Mouse (Mus musculus): ENCODE measurements at regions not wholly inside any gene's neighbourhood (a gene's known extent, or its start where the extent isn't known, plus 50 kb on each side); places are given as distances from the start of the nearest gene placed in this dataset.
A peak's percentile ranks its signal among the peaks of the same experiment; 100 is the strongest.

- Histone ChIP-seq H3K9me3 (replicated peaks; ENCODE audit: control insufficient read depth, low read length) (no peaks in the 10 kb centered on the region), H3K4me2 (ENCODE audit: low read length) (no peak overlapping the region), H3K27me3 (replicated peaks; ENCODE audit: control insufficient read depth, insufficient read depth, low read length) (no peaks in the 10 kb centered on the region), H3K9ac (ENCODE audit: low read length) (no peak overlapping the region), H3K27ac (ENCODE audit: low read depth, low read length) (no peak overlapping the region), H3K4me1 (ENCODE audit: control insufficient read depth, insufficient read depth, low read length) (no peaks in the 10 kb centered on the region), H3K36me3 (ENCODE audit: control insufficient read depth, insufficient read depth, low read length) (no peaks in the 10 kb centered on the region), H3K4me3 (ENCODE audit: low read depth, low read length) (no peak overlapping the region)
- WGBS = 92% methylated on average over 8 of the region's 8 CpGs
- ATAC-seq (no peak), DNase-seq (ENCODE audit: low spot score) (no peak)
These were observed 99.7 kb upstream of the Sel1l start for GRCm38 (mm10) chr12:91948602-91949167.

- WGBS = 87% methylated on average over 3 of the region's 3 CpGs
- ATAC-seq (no peak), DNase-seq (ENCODE audit: low spot score) (no peak)
- Histone ChIP-seq H3K9ac (ENCODE audit: low read length) (no peak overlapping the region), H3K36me3 (ENCODE audit: control insufficient read depth, insufficient read depth, low read length) (no peaks in the 10 kb centered on the region), H3K27ac (ENCODE audit: low read depth, low read length) (no peak overlapping the region), H3K4me3 (ENCODE audit: low read depth, low read length) (no peak overlapping the region), H3K4me2 (ENCODE audit: low read length) (no peak overlapping the region), H3K9me3 (replicated peaks; ENCODE audit: control insufficient read depth, low read length) (no peaks in the 10 kb centered on the region), H3K4me1 (ENCODE audit: control insufficient read depth, insufficient read depth, low read length) (no peaks in the 10 kb centered on the region), H3K27me3 (replicated peaks; ENCODE audit: control insufficient read depth, insufficient read depth, low read length) (no peaks in the 10 kb centered on the region)
These were observed 99.0 kb upstream of the Sel1l start for GRCm38 (mm10) chr12:91947998-91948397.

GRCm38 (mm10) chr12:91946541-91946940 lies 97.6 kb upstream of the Sel1l start:
- Histone ChIP-seq H3K4me2 (ENCODE audit: low read length) (no peak overlapping the region), H3K4me3 (ENCODE audit: low read depth, low read length) (no peak overlapping the region), H3K4me1 (ENCODE audit: control insufficient read depth, insufficient read depth, low read length) (no peaks in the 10 kb centered on the region), H3K9ac (ENCODE audit: low read length) (no peak overlapping the region), H3K27me3 (replicated peaks; ENCODE audit: control insufficient read depth, insufficient read depth, low read length) (no peaks in the 10 kb centered on the region), H3K36me3 (ENCODE audit: control insufficient read depth, insufficient read depth, low read length) (no peaks in the 10 kb centered on the region), H3K9me3 (replicated peaks; ENCODE audit: control insufficient read depth, low read length) (no peaks in the 10 kb centered on the region), H3K27ac (ENCODE audit: low read depth, low read length) (no peak overlapping the region)
- no peak for DNase-seq (ENCODE audit: low spot score)
- WGBS = 81% methylated on average over 3 of the region's 3 CpGs
- ATAC-seq = no peak

- Histone ChIP-seq H3K9me3 (replicated peaks; ENCODE audit: control insufficient read depth, low read length) (no peaks in the 10 kb centered on the region), H3K4me1 (ENCODE audit: control insufficient read depth, insufficient read depth, low read length) (no peaks in the 10 kb centered on the region), H3K4me3 (ENCODE audit: low read depth, low read length) (no peak overlapping the region), H3K4me2 (ENCODE audit: low read length) (no peak overlapping the region), H3K27me3 (replicated peaks; ENCODE audit: control insufficient read depth, insufficient read depth, low read length) (no peaks in the 10 kb centered on the region), H3K36me3 (ENCODE audit: control insufficient read depth, insufficient read depth, low read length) (no peaks in the 10 kb centered on the region), H3K27ac (ENCODE audit: low read depth, low read length) (no peak overlapping the region), H3K9ac (ENCODE audit: low read length) (no peak overlapping the region)
- DNase-seq (ENCODE audit: low spot score) = peak; percentile 79
- 58% methylated on average over 7 of the region's 7 CpGs for WGBS
- ATAC-seq = 0 out of 2 replicates have a peak, but pooled peaks have one; percentile 20
These were observed 83.8 kb upstream of the Sel1l start for GRCm38 (mm10) chr12:91932490-91933361.

GRCm38 (mm10) chr12:91931586-91931985 lies 82.6 kb upstream of the Sel1l start:
- 93% methylated on average over 6 of the region's 6 CpGs for WGBS
- H3K4me2 ChIP-seq (ENCODE audit: low read length) = no peak overlapping the region
- H3K9ac ChIP-seq (ENCODE audit: low read length) = no peak overlapping the region
- ATAC-seq (no peak), DNase-seq (ENCODE audit: low spot score) (no peak)
- no peak overlapping the region for H3K27ac ChIP-seq (ENCODE audit: low read depth, low read length)
- no peaks in the 10 kb centered on the region for H3K4me1 ChIP-seq (ENCODE audit: control insufficient read depth, insufficient read depth, low read length)
- H3K36me3 ChIP-seq (ENCODE audit: control insufficient read depth, insufficient read depth, low read length) = no peaks in the 10 kb centered on the region
- H3K4me3 ChIP-seq (ENCODE audit: low read depth, low read length) = no peak overlapping the region
- H3K9me3 ChIP-seq (replicated peaks; ENCODE audit: control insufficient read depth, low read length) = no peaks in the 10 kb centered on the region
- no peaks in the 10 kb centered on the region for H3K27me3 ChIP-seq (replicated peaks; ENCODE audit: control insufficient read depth, insufficient read depth, low read length)

- no peak for DNase-seq (ENCODE audit: low spot score)
- H3K27ac ChIP-seq (ENCODE audit: low read depth, low read length) = no peak overlapping the region
- no peaks in the 10 kb centered on the region for H3K36me3 ChIP-seq (ENCODE audit: control insufficient read depth, insufficient read depth, low read length)
- no peaks in the 10 kb centered on the region for H3K9me3 ChIP-seq (replicated peaks; ENCODE audit: control insufficient read depth, low read length)
- H3K4me1 ChIP-seq (ENCODE audit: control insufficient read depth, insufficient read depth, low read length) = no peaks in the 10 kb centered on the region
- H3K9ac ChIP-seq (ENCODE audit: low read length) = no peak overlapping the region
- 80% methylated on average over 7 of the region's 7 CpGs for WGBS
- no peak overlapping the region for H3K4me3 ChIP-seq (ENCODE audit: low read depth, low read length)
- no peaks in the 10 kb centered on the region for H3K27me3 ChIP-seq (replicated peaks; ENCODE audit: control insufficient read depth, insufficient read depth, low read length)
- no peak overlapping the region for H3K4me2 ChIP-seq (ENCODE audit: low read length)
- ATAC-seq = no peak
These were observed 80.6 kb upstream of the Sel1l start for GRCm38 (mm10) chr12:91929386-91930054.

- Histone ChIP-seq H3K27me3 (replicated peaks; ENCODE audit: control insufficient read depth, insufficient read depth, low read length) (no peaks in the 10 kb centered on the region), H3K9ac (ENCODE audit: low read length) (no peak overlapping the region), H3K4me3 (ENCODE audit: low read depth, low read length) (no peak overlapping the region), H3K9me3 (replicated peaks; ENCODE audit: control insufficient read depth, low read length) (no peaks in the 10 kb centered on the region), H3K4me2 (ENCODE audit: low read length) (no peak overlapping the region), H3K36me3 (ENCODE audit: control insufficient read depth, insufficient read depth, low read length) (no peaks in the 10 kb centered on the region), H3K27ac (ENCODE audit: low read depth, low read length) (no peak overlapping the region), H3K4me1 (ENCODE audit: control insufficient read depth, insufficient read depth, low read length) (no peaks in the 10 kb centered on the region)
- WGBS = 75% methylated on average over 6 of the region's 6 CpGs
- ATAC-seq (no peak), DNase-seq (ENCODE audit: low spot score) (no peak)
These were observed 78.6 kb upstream of the Sel1l start for GRCm38 (mm10) chr12:91927576-91927975.

- no peaks in the 10 kb centered on the region for H3K9me3 ChIP-seq (replicated peaks; ENCODE audit: control insufficient read depth, low read length)
- WGBS = 89% methylated on average over 3 of the region's 3 CpGs
- H3K4me3 ChIP-seq (ENCODE audit: low read depth, low read length) = no peak overlapping the region
- no peak overlapping the region for H3K9ac ChIP-seq (ENCODE audit: low read length)
- no peak for ATAC-seq
- DNase-seq (ENCODE audit: low spot score) = no peak
- H3K4me1 ChIP-seq (ENCODE audit: control insufficient read depth, insufficient read depth, low read length) = no peaks in the 10 kb centered on the region
- no peaks in the 10 kb centered on the region for H3K27me3 ChIP-seq (replicated peaks; ENCODE audit: control insufficient read depth, insufficient read depth, low read length)
- no peak overlapping the region for H3K27ac ChIP-seq (ENCODE audit: low read depth, low read length)
- no peaks in the 10 kb centered on the region for H3K36me3 ChIP-seq (ENCODE audit: control insufficient read depth, insufficient read depth, low read length)
- no peak overlapping the region for H3K4me2 ChIP-seq (ENCODE audit: low read length)
These were observed 66.5 kb upstream of the Sel1l start for GRCm38 (mm10) chr12:91915486-91915885.

- H3K9ac ChIP-seq (ENCODE audit: low read length) = no peak overlapping the region
- H3K27ac ChIP-seq (ENCODE audit: low read depth, low read length) = no peak overlapping the region
- peaks cover 3% of the 10 kb centered on the region; the same call in 1 of the 2 replicates for H3K9me3 ChIP-seq (replicated peaks; ENCODE audit: control insufficient read depth, low read length)
- ATAC-seq (no peak), DNase-seq (ENCODE audit: low spot score) (no peak)
- no peaks in the 10 kb centered on the region for H3K4me1 ChIP-seq (ENCODE audit: control insufficient read depth, insufficient read depth, low read length)
- no peak overlapping the region for H3K4me3 ChIP-seq (ENCODE audit: low read depth, low read length)
- no peaks in the 10 kb centered on the region for H3K36me3 ChIP-seq (ENCODE audit: control insufficient read depth, insufficient read depth, low read length)
- WGBS = 86% methylated on average over 8 of the region's 8 CpGs
- no peak overlapping the region for H3K4me2 ChIP-seq (ENCODE audit: low read length)
- no peaks in the 10 kb centered on the region for H3K27me3 ChIP-seq (replicated peaks; ENCODE audit: control insufficient read depth, insufficient read depth, low read length)
These were observed 61.6 kb upstream of the Sel1l start for GRCm38 (mm10) chr12:91910529-91910928.
